Mouse (Mus musculus) neural tube, embryonic 14.5 days (tissue): ENCODE data around the gene Misp. TPM values are rescaled to one million over a fixed set of nuclear protein-coding genes. Genes with fewer than 3 reads are reported as not detected.

Experiments
- ATAC-seq: fragments of 200-750 bp; cut with Nextera tagmentation; 2 replicates; pipeline ENCODE4 v1.8.0; 2017; ENCODE audit warnings: low read depth, mild to moderate bottlenecking, moderate TSS enrichment, moderate library complexity
- H3K27ac ChIP-seq: fragments of 300-500 bp; sonication (generic); 2 replicates; pipeline ENCODE4 v1.5.1; 2014; ENCODE audit warnings: low read depth, mild to moderate bottlenecking, control low read depth, low read length, moderate library complexity, mixed read lengths
- H3K27me3 ChIP-seq: fragments of 300-500 bp; sonication (generic); 2 replicates; pipeline ENCODE4 v1.6.1; 2014; ENCODE audit warnings: low read length; ENCODE audit not compliant: control insufficient read depth, insufficient read depth
- H3K36me3 ChIP-seq: fragments of 300-500 bp; sonication (generic); 2 replicates; pipeline ENCODE4 v1.6.1; 2014; ENCODE audit warnings: low read length, mixed read lengths; ENCODE audit not compliant: control insufficient read depth, insufficient read depth
- H3K4me1 ChIP-seq: fragments of 300-500 bp; sonication (generic); 2 replicates; pipeline ENCODE4 v1.6.1; 2014; ENCODE audit warnings: low read length; ENCODE audit not compliant: control insufficient read depth, insufficient read depth
- H3K4me2 ChIP-seq: fragments of 300-500 bp; sonication (generic); 2 replicates; pipeline ENCODE4 v1.6.1; 2014; ENCODE audit warnings: mild to moderate bottlenecking, low read depth, low read length, control low read depth
- H3K4me3 ChIP-seq: fragments of 300-500 bp; sonication (generic); 2 replicates; pipeline ENCODE4 v1.5.1; 2014; ENCODE audit warnings: low read depth, low read length, control low read depth, mixed read lengths
- H3K9ac ChIP-seq: fragments of 300-500 bp; sonication (generic); replicated peaks from 2 replicates; pipeline ENCODE4 v1.6.1; 2014; ENCODE audit warnings: low read depth, mild to moderate bottlenecking, control low read depth, low read length, mixed read lengths
- H3K9me3 ChIP-seq: fragments of 300-500 bp; sonication (generic); 2 replicates; pipeline ENCODE4 v1.6.1; 2016; ENCODE audit warnings: low read length; ENCODE audit not compliant: control insufficient read depth
- WGBS: fragments of 180-500 bp; shearing (Covaris S2); extraction: QIAGEN DNeasy Blood & Tissue Kit; methylation state at CpG from one replicate; pipeline ENCODE4 v1.1.7; 2014; 5-methylcytosine and 5-hydroxymethylcytosine counted together
- polyA plus RNA-seq: library from polyadenylated mRNA; unstranded; fragments of >200 nt; fragmentation: Nextera tagmentation; extraction: Ambion mirVana; gene quantifications from 2 replicates; pipeline ENCODE4 v1.2.1, GENCODE M21; 2014

The Misp gene
- polyA plus RNA-seq, 1 experiment from 2014 or later = 0.36 TPM

DNA sequence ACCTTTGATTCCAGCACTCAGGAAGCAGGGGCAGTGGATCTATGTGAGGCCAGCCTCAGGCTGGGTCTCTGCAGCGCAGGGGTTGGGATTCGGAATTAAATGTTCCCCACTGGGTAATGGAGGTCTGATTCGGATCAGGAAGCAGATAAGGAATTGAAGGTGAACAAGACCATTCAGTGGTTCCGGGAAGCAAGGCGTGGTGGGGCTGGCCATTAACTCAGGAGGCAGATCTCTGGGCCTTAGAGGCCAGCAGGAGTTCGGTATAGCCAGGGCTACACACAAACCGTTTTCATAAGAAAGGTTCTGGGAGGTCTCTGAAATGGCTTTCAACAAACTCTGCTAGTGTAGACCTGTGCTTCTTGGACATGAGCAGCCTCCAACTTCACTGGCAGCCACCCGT, 32.0 kb downstream of the Misp start:
- peak overlapping the region; percentile 64 for H3K9ac ChIP-seq
- WGBS = 22% methylated on average over 8 of the region's 8 CpGs
- peaks cover 4% of the 10 kb centered on the region; the same call in 1 of the 2 replicates for H3K36me3 ChIP-seq
- ATAC-seq = no peak
- peak overlapping the region; percentile 99 for H3K27ac ChIP-seq
- H3K4me3 ChIP-seq = peak overlapping the region; percentile 97
- peak overlapping the region; percentile 95 for H3K4me2 ChIP-seq
- no peaks in the 10 kb centered on the region for H3K9me3 ChIP-seq
- H3K4me1 ChIP-seq = peaks cover 45% of the 10 kb centered on the region
- no peaks in the 10 kb centered on the region for H3K27me3 ChIP-seq

DNA sequence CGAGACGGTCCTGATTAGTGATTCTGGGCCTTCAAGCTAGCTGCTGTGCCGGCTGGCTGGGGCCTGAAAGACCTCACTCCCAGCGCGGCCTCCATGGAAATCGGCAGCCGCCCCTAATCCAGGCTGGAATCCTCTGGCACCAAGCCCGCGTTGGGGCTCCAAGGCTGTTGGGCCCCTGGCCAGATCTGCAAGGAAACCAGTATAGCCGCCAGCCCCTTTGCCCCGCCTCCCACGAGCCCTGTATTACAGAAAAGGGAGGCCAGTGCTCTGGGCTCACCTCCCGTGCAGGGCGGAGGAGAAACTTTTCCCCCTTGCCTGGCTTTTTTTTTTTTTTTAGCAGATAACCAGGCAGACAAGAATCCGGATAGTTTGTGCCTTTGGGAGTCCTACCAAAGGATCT, 32.6 kb downstream of the Misp start:
- peaks cover 51% of the 10 kb centered on the region for H3K4me1 ChIP-seq
- peak overlapping the region; percentile 95 for H3K4me2 ChIP-seq
- peak overlapping the region; percentile 97 for H3K4me3 ChIP-seq
- peak overlapping the region; percentile 64 for H3K9ac ChIP-seq
- H3K27ac ChIP-seq = peak overlapping the region; percentile 99
- peak; percentile 26 for ATAC-seq
- no peaks in the 10 kb centered on the region for H3K27me3 ChIP-seq
- 0% methylated on average over 15 of the region's 15 CpGs for WGBS
- H3K9me3 ChIP-seq = no peaks in the 10 kb centered on the region
- H3K36me3 ChIP-seq = peaks cover 9% of the 10 kb centered on the region

- Histone ChIP-seq H3K4me3 (peak within 1 kb of the TSS; percentile 97), H3K36me3 (peaks cover 15% of the 10 kb centered on the region), H3K27me3 (no peaks in the 10 kb centered on the region), H3K27ac (peak within 1 kb of the TSS; percentile 99), H3K4me2 (peak within 1 kb of the TSS; percentile 99), H3K9me3 (no peaks in the 10 kb centered on the region), H3K9ac (peak within 1 kb of the TSS; percentile 96), H3K4me1 (peaks cover 56% of the 10 kb centered on the region)
- ATAC-seq = peak; percentile 93
- under 1% methylated on average over 75 of the region's 75 CpGs for WGBS
Measured at GRCm38 (mm10) chr10:79853860-79854795, 33.3 kb downstream of the Misp start, which contains the start of gene Ptbp1. Gene Ptbp1 (plus strand): TSS chr10:79854427.

GRCm38 (mm10) chr10:79854801-79855541, 34.2 kb downstream of the Misp start:
- Histone ChIP-seq H3K36me3 (peaks cover 24% of the 10 kb centered on the region), H3K9ac (peak overlapping the region; percentile 96), H3K4me1 (peaks cover 58% of the 10 kb centered on the region), H3K27me3 (no peaks in the 10 kb centered on the region), H3K4me3 (peak overlapping the region; percentile 97), H3K9me3 (no peaks in the 10 kb centered on the region), H3K4me2 (peak overlapping the region; percentile 99), H3K27ac (peak overlapping the region; percentile 99)
- under 1% methylated on average over 77 of the region's 83 CpGs for WGBS
- ATAC-seq = peak; percentile 36

GRCm38 (mm10) chr10:79855558-79856184, 34.9 kb downstream of the Misp start:
- Histone ChIP-seq H3K36me3 (peaks cover 31% of the 10 kb centered on the region), H3K9ac (peak overlapping the region; percentile 96), H3K4me3 (peak overlapping the region; percentile 97), H3K27ac (peak overlapping the region; percentile 99), H3K9me3 (no peaks in the 10 kb centered on the region), H3K4me1 (peaks cover 58% of the 10 kb centered on the region), H3K27me3 (no peaks in the 10 kb centered on the region; the same call in 1 of the 2 replicates), H3K4me2 (peak overlapping the region; percentile 99)
- 3% methylated on average over 10 of the region's 10 CpGs for WGBS
- ATAC-seq = no peak

GRCm38 (mm10) chr10:79856280-79856679, 35.5 kb downstream of the Misp start:
- Histone ChIP-seq H3K4me3 (peak overlapping the region; percentile 97), H3K27ac (peak overlapping the region; percentile 99; the same call in 1 of the 2 replicates), H3K27me3 (no peaks in the 10 kb centered on the region; the same call in 1 of the 2 replicates), H3K9me3 (no peaks in the 10 kb centered on the region), H3K4me1 (peaks cover 58% of the 10 kb centered on the region), H3K36me3 (peaks cover 37% of the 10 kb centered on the region), H3K4me2 (peak overlapping the region; percentile 99), H3K9ac (peak overlapping the region; percentile 96)
- WGBS = 50% methylated on average over 6 of the region's 6 CpGs
- no peak for ATAC-seq

DNA sequence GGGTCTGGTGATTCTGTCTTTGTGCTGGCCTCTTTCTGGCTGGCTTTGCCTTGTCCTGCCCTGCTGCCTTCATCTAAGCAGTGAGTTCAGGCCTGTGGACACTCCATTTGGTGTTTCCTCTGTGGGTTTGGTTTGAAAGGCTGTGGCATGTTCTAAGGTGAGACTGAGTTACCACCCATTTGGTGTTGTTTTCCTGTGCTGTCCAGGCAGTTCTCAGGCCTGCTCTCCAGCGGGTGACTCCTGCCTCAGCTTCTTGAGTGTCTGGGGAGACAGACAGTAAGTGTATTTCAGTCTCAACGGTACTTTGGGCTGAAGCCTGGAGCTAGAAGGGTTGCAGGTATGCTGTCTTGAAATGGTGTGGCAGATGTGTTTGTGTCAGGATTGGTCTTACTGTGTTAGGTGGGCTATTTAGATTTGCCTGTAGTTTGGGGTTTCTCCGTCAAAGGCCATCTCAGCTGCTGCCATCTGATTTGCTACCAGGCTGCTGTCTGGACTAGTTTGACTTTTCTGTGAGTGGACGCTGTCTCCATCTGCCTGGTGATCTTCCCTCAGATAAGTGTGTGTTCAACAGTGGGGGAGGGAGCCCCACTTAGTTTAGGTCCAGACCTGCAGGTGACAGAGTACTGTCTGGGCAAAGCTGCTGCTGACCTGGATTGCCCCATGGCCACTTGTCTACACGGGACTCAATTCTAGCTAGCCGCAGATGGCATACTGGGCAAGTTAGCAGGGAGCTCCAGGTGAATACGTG, 36.1 kb downstream of the Misp start:
- 52% methylated on average over 7 of the region's 7 CpGs for WGBS
- Histone ChIP-seq H3K4me2 (peak overlapping the region; percentile 99), H3K9me3 (no peaks in the 10 kb centered on the region), H3K27ac (peak overlapping the region; percentile 99), H3K36me3 (peaks cover 43% of the 10 kb centered on the region), H3K4me3 (peak overlapping the region; percentile 97), H3K27me3 (no peaks in the 10 kb centered on the region; the same call in 1 of the 2 replicates), H3K9ac (peak overlapping the region; percentile 96), H3K4me1 (peaks cover 54% of the 10 kb centered on the region)
- no peak for ATAC-seq

- Histone ChIP-seq H3K4me1 (peaks cover 48% of the 10 kb centered on the region), H3K4me3 (peak overlapping the region; percentile 97), H3K27ac (peak overlapping the region; percentile 62), H3K9me3 (no peaks in the 10 kb centered on the region), H3K9ac (peak overlapping the region; percentile 96; the same call in 1 of the 2 replicates), H3K4me2 (peak overlapping the region; percentile 99), H3K36me3 (peaks cover 48% of the 10 kb centered on the region), H3K27me3 (no peaks in the 10 kb centered on the region; the same call in 1 of the 2 replicates)
- ATAC-seq = no peak
- 27% methylated on average over 4 of the region's 4 CpGs for WGBS
Measured at GRCm38 (mm10) chr10:79857452-79857811, 36.6 kb downstream of the Misp start.
